Comparison of ENCODE assay signal across 26 mouse cellular contexts in the genomic region with DNA sequence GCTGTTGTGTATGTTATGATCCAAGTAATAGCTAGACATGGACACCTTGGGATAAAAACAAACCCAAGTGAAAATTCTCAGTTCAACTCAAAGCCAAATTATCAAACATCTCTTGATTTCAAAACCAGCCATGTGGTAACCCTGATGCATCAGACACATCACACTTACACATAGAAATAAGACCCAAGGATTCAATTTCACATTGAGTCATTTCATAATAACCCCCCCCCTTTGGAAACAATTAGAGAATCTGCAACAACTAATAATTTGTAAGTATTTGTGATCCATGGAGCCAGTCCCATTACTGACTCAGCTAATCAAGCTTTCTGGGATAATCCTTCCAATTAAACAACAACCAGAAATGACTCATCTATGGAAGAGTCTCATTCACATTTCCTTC.
"Had no signal": no experiment of that assay in that cellular context is flagged by ENCODE, and none has a peak within 500 bp of the region (broad histone marks: within the 10 kb centered on the region; RNA-seq: fewer than 3 reads in every experiment).

No protein-coding gene starts in this region.

- ATAC-seq: forebrain, embryonic 13.5 days; forebrain, embryonic 14.5 days; forebrain, embryonic 15.5 days; forebrain, embryonic 16.5 days had no signal

- H3K36me3 ChIP-seq: embryonic facial prominence, embryonic 10.5 days; embryonic facial prominence, embryonic 12.5 days; embryonic facial prominence, embryonic 13.5 days; embryonic facial prominence, embryonic 15.5 days; forebrain, embryonic 12.5 days; forebrain, embryonic 15.5 days had no signal

- H3K9me3 ChIP-seq: embryonic facial prominence, embryonic 10.5 days; embryonic facial prominence, embryonic 12.5 days; embryonic facial prominence, embryonic 13.5 days; embryonic facial prominence, embryonic 15.5 days; forebrain, embryonic 10.5 days; forebrain, embryonic 12.5 days; forebrain, embryonic 13.5 days; forebrain, embryonic 15.5 days had no signal

- H3K27ac ChIP-seq: embryonic facial prominence, embryonic 10.5 days; embryonic facial prominence, embryonic 12.5 days; embryonic facial prominence, embryonic 13.5 days; embryonic facial prominence, embryonic 15.5 days; forebrain, embryonic 10.5 days; forebrain, embryonic 12.5 days; forebrain, embryonic 13.5 days; forebrain, embryonic 15.5 days; gastrocnemius, adult 2 months; heart, adult 2 months had no signal

- H3K4me3 ChIP-seq: embryonic facial prominence, embryonic 10.5 days; embryonic facial prominence, embryonic 12.5 days; embryonic facial prominence, embryonic 13.5 days; embryonic facial prominence, embryonic 15.5 days; erythroblast, embryonic 14.5 days; forebrain, embryonic 10.5 days; forebrain, embryonic 12.5 days; forebrain, embryonic 13.5 days; forebrain, embryonic 15.5 days; gastrocnemius, adult 2 months; heart, adult 2 months had no signal

- H3K9ac ChIP-seq: embryonic facial prominence, embryonic 12.5 days; embryonic facial prominence, embryonic 13.5 days; embryonic facial prominence, embryonic 15.5 days; forebrain, embryonic 12.5 days; forebrain, embryonic 13.5 days; forebrain, embryonic 15.5 days; forebrain, postnatal 0 days had no signal

- H3K27me3 ChIP-seq: embryonic facial prominence, embryonic 12.5 days; embryonic facial prominence, embryonic 13.5 days; embryonic facial prominence, embryonic 15.5 days; forebrain, embryonic 12.5 days; forebrain, embryonic 13.5 days; forebrain, embryonic 15.5 days had no signal

- DNase-seq: cerebellum, adult 2 months; cerebellum, adult 8-10 months; cerebellum, adult 9-10 months; cerebellum, adult 9-11 months; cerebellum, postnatal 10 days; cerebellum, postnatal 14 days; cerebellum, postnatal 25 days; cerebellum, postnatal 36 days; embryo, embryonic 11 days; forebrain, postnatal 0 days; gastrocnemius, postnatal 36 days; heart, adult 11 months; heart, adult 18-20 months; heart, adult 2 months had no signal

- H3K4me1 ChIP-seq: embryonic facial prominence, embryonic 10.5 days; embryonic facial prominence, embryonic 12.5 days; embryonic facial prominence, embryonic 15.5 days; forebrain, embryonic 10.5 days; forebrain, embryonic 12.5 days; forebrain, embryonic 13.5 days had no signal

- H3K4me2 ChIP-seq: embryonic facial prominence, embryonic 12.5 days; embryonic facial prominence, embryonic 13.5 days; embryonic facial prominence, embryonic 15.5 days; forebrain, embryonic 12.5 days; forebrain, embryonic 13.5 days; forebrain, embryonic 15.5 days had no signal
